Mouse (Mus musculus): ENCODE results near the gene Eloa.
A peak's percentile ranks its signal among the peaks of the same experiment; 100 is the strongest.
"Not testable (repeated sequence)": the region's sequence is repeated elsewhere in the genome, so short reads cannot be mapped to it uniquely, and the experiment has no call there.

Gene Eloa

GRCm38 (mm10) chr4:135985193-135985592 is 36.4 kb downstream of the Eloa start:
- DNase-seq (ENCODE audit: low read depth, low spot score): no peak

- DNase-seq (ENCODE audit: low read depth, low spot score): no peak
Measured at GRCm38 (mm10) chr4:135984556-135984955, 37.0 kb downstream of the Eloa start.

- peak; percentile 93 for DNase-seq (ENCODE audit: low read depth, low spot score)
Measured at GRCm38 (mm10) chr4:135981524-135982063, 40.0 kb downstream of the Eloa start.

- DNase-seq (ENCODE audit: low read depth, low spot score): not testable (repeated sequence)
Measured at GRCm38 (mm10) chr4:135980223-135980622, 41.3 kb downstream of the Eloa start.

GRCm38 (mm10) chr4:135976146-135976545 is 45.4 kb downstream of the Eloa start:
- DNase-seq (ENCODE audit: low read depth, low spot score): no peak

GRCm38 (mm10) chr4:135972911-135973811 is 48.4 kb downstream of the Eloa start:
- no peak for DNase-seq (ENCODE audit: low read depth, low spot score)

GRCm38 (mm10) chr4:135972556-135972906 is 49.0 kb downstream of the Eloa start, which contains the start of gene Lypla2:
Gene Lypla2, minus strand, starts transcription at chr4:135972626.
- DNase-seq (ENCODE audit: low read depth, low spot score): peak; percentile 97

- no peak for DNase-seq (ENCODE audit: low read depth, low spot score)
Measured at GRCm38 (mm10) chr4:135971805-135972555, 49.6 kb downstream of the Eloa start.

- no peak for DNase-seq (ENCODE audit: low read depth, low spot score)
Measured at GRCm38 (mm10) chr4:135970585-135970984, 51.0 kb downstream of the Eloa start.

GRCm38 (mm10) chr4:135969070-135969750 is 52.4 kb downstream of the Eloa start:
- DNase-seq (ENCODE audit: low read depth, low spot score): no peak

- no peak for DNase-seq (ENCODE audit: low read depth, low spot score)
Measured at GRCm38 (mm10) chr4:135968271-135968869, 53.2 kb downstream of the Eloa start.

- DNase-seq (ENCODE audit: low read depth, low spot score): no peak
Measured at GRCm38 (mm10) chr4:135967086-135967760, 54.3 kb downstream of the Eloa start.

- no peak for DNase-seq (ENCODE audit: low read depth, low spot score)
Measured at GRCm38 (mm10) chr4:135966283-135966682, 55.3 kb downstream of the Eloa start.

GRCm38 (mm10) chr4:135965113-135965512 is 56.5 kb downstream of the Eloa start:
- DNase-seq (ENCODE audit: low read depth, low spot score): no peak

GRCm38 (mm10) chr4:135964426-135964825 is 57.1 kb downstream of the Eloa start:
- peak; percentile 84 for DNase-seq (ENCODE audit: low read depth, low spot score)

GRCm38 (mm10) chr4:135963457-135964193 is 57.9 kb downstream of the Eloa start, which contains the start of gene Gale:
Gene Gale, plus strand, starts transcription at chr4:135963727.
- peak; percentile 100 for DNase-seq (ENCODE audit: low read depth, low spot score)

- no peak for DNase-seq (ENCODE audit: low read depth, low spot score)
Measured at GRCm38 (mm10) chr4:135962946-135963345, 58.6 kb downstream of the Eloa start.

- DNase-seq (ENCODE audit: low read depth, low spot score): no peak
Measured at GRCm38 (mm10) chr4:135962198-135962597, 59.4 kb downstream of the Eloa start.

GRCm38 (mm10) chr4:135961709-135962108 is 59.9 kb downstream of the Eloa start:
- no peak for DNase-seq (ENCODE audit: low read depth, low spot score)

- DNase-seq (ENCODE audit: low read depth, low spot score): peak; percentile 92
Measured at GRCm38 (mm10) chr4:135960717-135961116, 60.8 kb downstream of the Eloa start.
